28 mouse cellular contexts compared by ENCODE assay signal in genomic region chr12:104057531-104057930, GRCm38 (mm10). TPM values are rescaled to one million over a fixed set of nuclear protein-coding genes. Genes with fewer than 3 reads are reported as not detected.
A peak's percentile ranks its signal among the peaks of the same experiment; 100 is the strongest.
DNase-seq lines count a peak whose midpoint lies in the region; ATAC-seq and TF ChIP-seq lines count a peak whose summit lies in the region.
"Had no signal": no experiment of that assay in that cellular context is flagged by ENCODE, and none has a peak within 500 bp of the region (broad histone marks: within the 10 kb centered on the region; RNA-seq: fewer than 3 reads in every experiment).

No protein-coding gene starts in this region.

- no peaks in the 10 kb centered on the region for H3K4me1 ChIP-seq in forebrain, embryonic 14.5 days (ENCODE audit: control insufficient read depth, insufficient read depth, low read length)
- no peaks in the 10 kb centered on the region; the same call in 1 of the 2 replicates for H3K4me1 ChIP-seq in forebrain, postnatal 0 days (ENCODE audit: insufficient read depth)
- H3K4me1 ChIP-seq in heart, embryonic 15.5 days (replicated peaks), result peaks cover 11% of the 10 kb centered on the region
- H3K4me1 ChIP-seq in bone marrow, adult 2 months (ENCODE audit: control insufficient read depth, insufficient read depth, low read length), result no peaks in the 10 kb centered on the region
- H3K4me1 ChIP-seq: embryonic facial prominence, embryonic 15.5 days; liver, embryonic 15.5 days; midbrain, embryonic 15.5 days had no signal

- H3K36me3 ChIP-seq in forebrain, embryonic 14.5 days (ENCODE audit: control insufficient read depth, insufficient read depth, low read length), result no peaks in the 10 kb centered on the region
- no peaks in the 10 kb centered on the region for H3K36me3 ChIP-seq in forebrain, postnatal 0 days (ENCODE audit: insufficient read depth)
- no peaks in the 10 kb centered on the region for H3K36me3 ChIP-seq in heart, embryonic 15.5 days
- H3K36me3 ChIP-seq: embryonic facial prominence, embryonic 15.5 days; limb, embryonic 15.5 days; liver, embryonic 15.5 days; midbrain, embryonic 15.5 days had no signal

- DNase-seq in forebrain, embryonic 14.5 days (ENCODE audit: low spot score), result no peak
- no peak for DNase-seq in forebrain, postnatal 0 days
- no peak for DNase-seq in heart, adult 11 months
- peak; percentile 65 to 76 for DNase-seq in natural killer cell, adult 2 months (ENCODE audit: low spot score in 2 of 2)
- DNase-seq in kidney, postnatal 14 days, result no peak
- DNase-seq: adrenal gland, adult 8-10 months; B cell, adult 2 months; gastrocnemius, adult 2 months; kidney, adult 11 months had no signal

- H3K27ac ChIP-seq in forebrain, embryonic 14.5 days (ENCODE audit: low read depth, low read length), result peak overlapping the region; percentile 44; the same call in 1 of the 2 replicates
- H3K27ac ChIP-seq in forebrain, postnatal 0 days (ENCODE audit: low read depth, low read length), result no peak overlapping the region
- peak overlapping the region; percentile 30; the same call in 1 of the 2 replicates for H3K27ac ChIP-seq in heart, embryonic 15.5 days
- peak overlapping the region; percentile 17; the same call in 1 of the 2 replicates for H3K27ac ChIP-seq in bone marrow, adult 2 months (ENCODE audit: control insufficient read depth, insufficient read depth, low read depth, low read length, poor library complexity)
- H3K27ac ChIP-seq: embryonic facial prominence, embryonic 15.5 days; gastrocnemius, adult 2 months; hindbrain, postnatal 0 days; limb, embryonic 15.5 days; liver, embryonic 15.5 days; midbrain, embryonic 15.5 days; stomach, postnatal 0 days had no signal

- no peak for ATAC-seq in forebrain, embryonic 14.5 days
- no peak for ATAC-seq in forebrain, postnatal 0 days
- ATAC-seq in heart, embryonic 15.5 days (replicated peaks; ENCODE audit: insufficient number of reproducible peaks, insufficient read depth, low FRiP score, low read depth), result 0 out of 2 replicates have a peak, but pooled peaks have one; percentile 13
- ATAC-seq: hindbrain, postnatal 0 days; lung, postnatal 0 days; midbrain, embryonic 15.5 days; Patski had no signal

- no peak for TF ChIP-seq POLR2A in bone marrow, adult 2 months (IDR thresholded peaks at IDR 0.05; ENCODE audit: borderline replicate concordance, control insufficient read depth, low read depth, low read length)

- no peak overlapping the region for H3K9ac ChIP-seq in forebrain, embryonic 14.5 days (ENCODE audit: low read length)
- H3K9ac ChIP-seq in forebrain, postnatal 0 days, result no peak overlapping the region
- H3K9ac ChIP-seq in heart, embryonic 15.5 days, result no peak overlapping the region
- H3K9ac ChIP-seq: embryonic facial prominence, embryonic 15.5 days; limb, embryonic 15.5 days; liver, embryonic 15.5 days; midbrain, embryonic 15.5 days had no signal

- H3K4me3 ChIP-seq in forebrain, embryonic 14.5 days (ENCODE audit: low read depth, low read length), result no peak overlapping the region
- H3K4me3 ChIP-seq in forebrain, postnatal 0 days (ENCODE audit: low read depth, low read length), result no peak overlapping the region
- H3K4me3 ChIP-seq in heart, embryonic 15.5 days, result no peak overlapping the region
- H3K4me3 ChIP-seq in bone marrow, adult 2 months (replicated peaks; ENCODE audit: control insufficient read depth, low read depth, low read length), result no peak overlapping the region
- H3K4me3 ChIP-seq: embryonic facial prominence, embryonic 15.5 days; gastrocnemius, adult 2 months; limb, embryonic 15.5 days; liver, embryonic 15.5 days; midbrain, embryonic 15.5 days; myocyte had no signal

- no peak overlapping the region for H3K4me2 ChIP-seq in forebrain, embryonic 14.5 days (ENCODE audit: low read length)
- H3K4me2 ChIP-seq in forebrain, postnatal 0 days (ENCODE audit: low read depth), result no peak overlapping the region
- no peak overlapping the region for H3K4me2 ChIP-seq in heart, embryonic 15.5 days
- H3K4me2 ChIP-seq: embryonic facial prominence, embryonic 15.5 days; limb, embryonic 15.5 days; liver, embryonic 15.5 days; midbrain, embryonic 15.5 days had no signal

- no peaks in the 10 kb centered on the region for H3K27me3 ChIP-seq in forebrain, embryonic 14.5 days (replicated peaks; ENCODE audit: control insufficient read depth, insufficient read depth, low read length)
- H3K27me3 ChIP-seq in forebrain, postnatal 0 days (ENCODE audit: insufficient read depth, low read length), result no peaks in the 10 kb centered on the region
- H3K27me3 ChIP-seq in heart, embryonic 15.5 days, result peaks cover 22% of the 10 kb centered on the region
- H3K27me3 ChIP-seq: embryonic facial prominence, embryonic 15.5 days; limb, embryonic 15.5 days; liver, embryonic 15.5 days; midbrain, embryonic 15.5 days; Patski had no signal

- H3K9me3 ChIP-seq in forebrain, embryonic 14.5 days (replicated peaks; ENCODE audit: control insufficient read depth, low read length), result no peaks in the 10 kb centered on the region
- no peaks in the 10 kb centered on the region for H3K9me3 ChIP-seq in forebrain, postnatal 0 days (ENCODE audit: low read length)
- no peaks in the 10 kb centered on the region for H3K9me3 ChIP-seq in heart, embryonic 15.5 days (replicated peaks)
- H3K9me3 ChIP-seq: embryonic facial prominence, embryonic 15.5 days; limb, embryonic 15.5 days; liver, embryonic 15.5 days; midbrain, embryonic 15.5 days had no signal

- 82% methylated on average over 7 of the region's 7 CpGs for WGBS in forebrain, embryonic 14.5 days
- WGBS in forebrain, postnatal 0 days, result 80% methylated on average over 7 of the region's 7 CpGs
- 67% methylated on average over 7 of the region's 7 CpGs for WGBS in heart, embryonic 15.5 days
- 84% methylated on average over 7 of the region's 7 CpGs for WGBS in bone marrow, adult 2 months

- TF ChIP-seq CTCF in forebrain, postnatal 0 days (IDR thresholded peaks at IDR 0.05; ENCODE audit: low read depth), result no peak
- no peak for TF ChIP-seq CTCF in bone marrow, adult 2 months (IDR thresholded peaks at IDR 0.05; ENCODE audit: control insufficient read depth, insufficient read depth, low read length)

RNA-seq across cellular contexts. Expression of gene Serpina12, which starts 13.3 kb away (rescaled TPM):
- not detected in 2 replicates for polyA plus RNA-seq in forebrain, embryonic 14.5 days (2014; fragmentation: Nextera tagmentation; extraction: Ambion mirVana)
- not detected in 2 replicates for total RNA-seq in forebrain, postnatal 0 days (2014; rRNA removed)
- not detected in 2 replicates for polyA plus RNA-seq in forebrain, postnatal 0 days (2015; fragmentation: Nextera tagmentation; extraction: Ambion mirVana)
- polyA plus RNA-seq in heart, embryonic 15.5 days (2015; fragmentation: Nextera tagmentation; extraction: Ambion mirVana), result not detected in 2 replicates
- polyA plus RNA-seq in bone marrow, adult 2 months (2011; ENCODE audit: insufficient read depth, insufficient read length, low replicate concordance, missing spikeins), result 0.82 and 0.86 TPM in 2 replicates
- total RNA-seq: gastrocnemius, adult 2 months; granulocyte monocyte progenitor cell, adult 5-6 weeks; hematopoietic stem cell, adult 5-6 weeks; hindbrain, postnatal 0 days; layer of hippocampus, postnatal 14 days; left cerebral cortex, postnatal 10 days; neutrophil, adult 5-6 weeks had no signal
- polyA plus RNA-seq: hindbrain, postnatal 0 days; kidney, embryonic 16.5 days; lung, postnatal 0 days; midbrain, embryonic 15.5 days; Patski had no signal

RNA-seq across cellular contexts. Expression of gene Serpina5, which starts 43.4 kb away (rescaled TPM):
- polyA plus RNA-seq in forebrain, embryonic 14.5 days (2014; fragmentation: Nextera tagmentation; extraction: Ambion mirVana), result not detected in 2 replicates
- not detected in 2 replicates for total RNA-seq in forebrain, postnatal 0 days (2014; rRNA removed)
- polyA plus RNA-seq in forebrain, postnatal 0 days (2015; fragmentation: Nextera tagmentation; extraction: Ambion mirVana), result not detected in 2 replicates
- not detected in 2 replicates for polyA plus RNA-seq in heart, embryonic 15.5 days (2015; fragmentation: Nextera tagmentation; extraction: Ambion mirVana)
- polyA plus RNA-seq in bone marrow, adult 2 months (2011; ENCODE audit: insufficient read depth, insufficient read length, low replicate concordance, missing spikeins), result not detected in 2 replicates
- total RNA-seq: ES-E14; gastrocnemius, adult 2 months; granulocyte monocyte progenitor cell, adult 5-6 weeks; hematopoietic stem cell, adult 5-6 weeks; layer of hippocampus, postnatal 14 days; left cerebral cortex, postnatal 10 days; megakaryocyte-erythroid progenitor cell, adult 5-6 weeks; neutrophil, adult 5-6 weeks had no signal
- polyA plus RNA-seq: embryonic facial prominence, embryonic 15.5 days; hindbrain, postnatal 0 days; limb, embryonic 15.5 days; lung, postnatal 0 days; midbrain, embryonic 15.5 days; myocyte had no signal

RNA-seq across cellular contexts. Expression of gene Serpina9, which starts 44.0 kb away (rescaled TPM):
- not detected in 2 replicates for polyA plus RNA-seq in forebrain, embryonic 14.5 days (2014; fragmentation: Nextera tagmentation; extraction: Ambion mirVana)
- total RNA-seq in forebrain, postnatal 0 days (2014; rRNA removed), result 0.38 TPM in 1 of 2 replicates, not detected in the other
- polyA plus RNA-seq in forebrain, postnatal 0 days (2015; fragmentation: Nextera tagmentation; extraction: Ambion mirVana), result 0.15 and 0.23 TPM in 2 replicates
- 0.18 and 0.33 TPM in 2 replicates for polyA plus RNA-seq in heart, embryonic 15.5 days (2015; fragmentation: Nextera tagmentation; extraction: Ambion mirVana)
- not detected in 2 replicates for polyA plus RNA-seq in bone marrow, adult 2 months (2011; ENCODE audit: insufficient read depth, insufficient read length, low replicate concordance, missing spikeins)
- total RNA-seq: adrenal gland, adult 8-10 months; gastrocnemius, adult 2 months; granulocyte monocyte progenitor cell, adult 5-6 weeks; hematopoietic stem cell, adult 5-6 weeks; hindbrain, postnatal 0 days; megakaryocyte-erythroid progenitor cell, adult 5-6 weeks; neutrophil, adult 5-6 weeks had no signal
- polyA plus RNA-seq: liver, embryonic 15.5 days; midbrain, embryonic 15.5 days had no signal

RNA-seq across cellular contexts. Expression of gene Serpina3a, which starts 55.0 kb away (rescaled TPM):
- polyA plus RNA-seq in forebrain, embryonic 14.5 days (2014; fragmentation: Nextera tagmentation; extraction: Ambion mirVana), result not detected in 2 replicates
- total RNA-seq in forebrain, postnatal 0 days (2014; rRNA removed), result not detected in 2 replicates
- not detected in 2 replicates for polyA plus RNA-seq in forebrain, postnatal 0 days (2015; fragmentation: Nextera tagmentation; extraction: Ambion mirVana)
- not detected in 2 replicates for polyA plus RNA-seq in heart, embryonic 15.5 days (2015; fragmentation: Nextera tagmentation; extraction: Ambion mirVana)
- polyA plus RNA-seq in bone marrow, adult 2 months (2011; ENCODE audit: insufficient read depth, insufficient read length, low replicate concordance, missing spikeins), result not detected in 2 replicates
- total RNA-seq: ES-E14; gastrocnemius, adult 2 months; granulocyte monocyte progenitor cell, adult 5-6 weeks; hematopoietic stem cell, adult 5-6 weeks; hindbrain, postnatal 0 days; layer of hippocampus, postnatal 14 days; left cerebral cortex, postnatal 10 days; megakaryocyte-erythroid progenitor cell, adult 5-6 weeks; neutrophil, adult 5-6 weeks had no signal
- polyA plus RNA-seq: embryonic facial prominence, embryonic 15.5 days; hindbrain, postnatal 0 days; kidney, embryonic 16.5 days; limb, embryonic 15.5 days; lung, postnatal 0 days; midbrain, embryonic 15.5 days; myocyte; Patski; stomach, postnatal 0 days had no signal

Comparison
In these comparisons a context has a peak if more than half of its experiments do, and no peak if none do; other contexts are left out.
1. DNase-seq: peak in natural killer cell, adult 2 months (2 of 2); none in forebrain, embryonic 14.5 days (single experiment), forebrain, postnatal 0 days (single experiment), heart, adult 11 months (single experiment) and kidney, postnatal 14 days (single experiment).